Mouse (Mus musculus) c-Kit-positive CD71-negative TER-119-negative erythroid progenitor cells, embryonic 14.5 days (primary cell): ENCODE measurements around the gene Per2.

Experiments
- DNase-seq: peaks from one replicate; pipeline ENCODE4 v3.0.0-alpha.2; 2013; ENCODE audit warnings: low read depth

Per2 gene

GRCm38 (mm10) chr1:91430761-91431160, 28.4 kb downstream of the Per2 start:
- no peak for DNase-seq

DNA sequence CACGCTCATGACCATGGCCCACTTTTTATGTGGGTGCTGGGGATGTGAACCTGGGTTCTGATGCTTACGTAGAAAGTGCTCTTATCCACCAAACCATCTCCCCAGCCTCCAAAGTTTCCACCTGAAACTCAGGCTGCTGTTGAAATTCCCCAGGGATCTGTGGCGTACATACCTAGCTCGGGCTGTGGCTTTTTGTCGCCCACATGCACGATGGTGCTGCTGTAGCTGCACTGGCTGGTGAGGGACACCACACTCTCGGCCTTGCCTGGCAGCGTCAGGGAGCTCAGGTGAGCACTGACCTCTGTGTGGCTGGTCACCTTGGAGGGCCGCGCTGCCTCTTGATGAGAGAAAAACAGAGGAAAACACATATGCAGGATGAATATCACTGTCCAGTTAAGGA, 29.9 kb downstream of the Per2 start:
- DNase-seq, result no peak

DNA sequence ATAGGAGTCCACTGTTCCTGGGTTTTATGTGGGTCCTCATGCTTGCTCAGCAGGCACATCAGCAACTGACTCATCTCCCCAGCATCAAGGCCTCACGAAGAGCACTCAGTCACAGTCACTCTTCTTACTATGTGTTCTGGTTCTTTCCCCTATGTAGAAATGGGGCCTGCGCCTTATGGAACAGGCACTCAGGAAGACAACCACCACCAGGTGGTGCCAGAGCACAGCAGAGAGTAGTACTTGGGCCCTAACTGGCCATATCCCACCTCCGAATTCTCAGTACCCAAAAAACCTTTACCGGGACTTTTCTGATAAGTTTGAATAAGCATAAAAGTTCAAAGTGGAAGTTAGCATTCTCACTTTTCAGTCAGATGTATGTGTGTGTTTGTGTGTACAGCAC, 30.5 kb downstream of the Per2 start:
- peak; percentile 68 for DNase-seq

- no peak for DNase-seq
Observed at GRCm38 (mm10) chr1:91426397-91426796, 32.7 kb downstream of the Per2 start.

GRCm38 (mm10) chr1:91420601-91421065, 38.5 kb downstream of the Per2 start:
- DNase-seq, result no peak

DNA sequence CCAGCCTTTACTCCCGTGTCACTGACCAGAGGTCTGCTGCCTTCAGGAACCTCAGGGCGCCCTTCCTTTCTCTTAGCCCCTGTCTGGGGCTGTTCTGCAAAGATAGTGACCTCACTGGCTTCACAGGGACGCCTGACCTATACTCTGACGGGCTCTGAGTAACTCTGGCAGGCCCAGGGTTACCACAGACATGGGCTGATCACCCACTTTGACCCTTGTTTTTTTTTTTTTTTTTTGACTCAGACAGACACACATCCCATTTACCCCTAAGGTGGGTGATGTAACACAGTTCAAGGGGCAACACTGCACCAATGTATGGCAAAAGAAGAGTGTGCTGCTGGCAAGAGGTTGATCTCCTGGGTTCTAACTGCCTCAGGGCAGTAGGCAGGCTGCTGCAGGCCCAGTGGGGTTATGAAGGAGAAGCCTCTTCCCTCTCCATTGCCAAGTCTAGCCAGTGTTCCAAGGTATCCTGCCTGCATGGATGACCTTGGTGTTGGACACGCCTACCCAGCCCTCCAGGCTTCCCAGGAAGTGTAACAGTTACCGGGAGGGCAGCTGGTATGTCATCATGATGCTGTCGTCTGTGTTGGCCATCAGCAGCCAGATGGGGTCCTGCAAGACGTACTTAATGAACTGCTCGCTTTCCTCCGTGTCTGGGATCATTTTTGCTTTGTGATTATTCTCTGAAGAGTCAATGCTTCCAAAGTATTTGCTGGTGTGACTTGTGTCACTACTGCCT, 39.1 kb downstream of the Per2 start:
- no peak for DNase-seq

DNA sequence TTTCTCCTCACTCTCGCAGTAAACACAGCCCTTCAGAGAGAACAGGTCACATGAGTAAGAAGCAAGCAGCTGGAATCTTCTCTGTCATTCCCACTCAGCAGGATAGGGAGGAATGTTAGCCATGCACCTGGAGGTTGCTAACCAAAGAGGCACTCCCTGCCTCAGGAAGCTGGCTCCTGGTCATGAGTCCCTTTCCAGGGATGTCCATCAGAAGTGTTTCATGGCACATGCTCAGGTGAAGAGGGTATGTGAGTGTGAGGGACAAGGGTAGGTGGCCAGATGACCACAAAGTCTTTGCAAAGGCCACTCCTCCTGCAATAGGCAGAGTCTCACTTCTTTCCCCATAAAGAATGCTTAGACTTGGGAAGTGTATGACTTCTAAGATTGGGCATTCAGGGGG, 41.1 kb downstream of the Per2 start:
- DNase-seq, result no peak

DNA sequence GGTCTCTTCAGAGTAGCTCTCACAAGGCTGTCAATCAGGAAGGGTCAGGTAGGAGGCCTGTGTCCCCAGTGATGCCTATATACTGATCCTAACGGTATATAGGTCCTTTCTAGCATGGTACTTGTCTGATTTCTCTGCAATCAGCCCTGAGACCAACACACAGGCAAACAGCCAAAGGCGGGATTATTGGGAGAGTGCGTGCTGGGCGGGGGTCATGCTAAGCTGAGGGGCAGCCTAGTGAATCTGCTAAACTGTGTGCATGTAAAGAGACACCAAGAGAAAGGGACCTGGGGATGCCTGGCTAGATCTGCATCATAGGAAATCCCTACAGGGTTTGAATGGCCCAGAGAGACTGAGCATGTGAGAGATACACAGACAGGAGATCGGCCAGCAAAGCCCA, 43.8 kb downstream of the Per2 start:
- no peak for DNase-seq

DNA sequence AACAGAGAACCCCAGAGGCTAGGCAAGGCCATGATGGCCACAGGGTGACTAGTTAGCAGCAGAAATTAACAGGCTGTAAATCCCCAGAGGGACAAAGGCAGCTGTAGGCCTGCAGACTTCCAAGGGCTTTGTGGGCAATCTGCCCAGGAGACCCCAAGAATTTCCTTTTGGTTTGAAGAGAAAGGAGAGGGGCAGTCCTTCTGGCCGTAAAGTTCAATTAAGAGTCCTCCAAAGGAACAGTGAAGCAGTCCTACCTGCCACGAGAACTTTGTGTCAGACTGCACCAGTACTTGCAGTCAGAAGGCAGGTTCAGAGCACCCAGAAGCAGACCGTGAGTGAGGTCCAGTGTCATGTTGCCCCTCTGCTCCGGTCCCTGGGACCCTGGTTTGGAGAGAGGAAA, 44.2 kb downstream of the Per2 start:
- no peak for DNase-seq

DNA sequence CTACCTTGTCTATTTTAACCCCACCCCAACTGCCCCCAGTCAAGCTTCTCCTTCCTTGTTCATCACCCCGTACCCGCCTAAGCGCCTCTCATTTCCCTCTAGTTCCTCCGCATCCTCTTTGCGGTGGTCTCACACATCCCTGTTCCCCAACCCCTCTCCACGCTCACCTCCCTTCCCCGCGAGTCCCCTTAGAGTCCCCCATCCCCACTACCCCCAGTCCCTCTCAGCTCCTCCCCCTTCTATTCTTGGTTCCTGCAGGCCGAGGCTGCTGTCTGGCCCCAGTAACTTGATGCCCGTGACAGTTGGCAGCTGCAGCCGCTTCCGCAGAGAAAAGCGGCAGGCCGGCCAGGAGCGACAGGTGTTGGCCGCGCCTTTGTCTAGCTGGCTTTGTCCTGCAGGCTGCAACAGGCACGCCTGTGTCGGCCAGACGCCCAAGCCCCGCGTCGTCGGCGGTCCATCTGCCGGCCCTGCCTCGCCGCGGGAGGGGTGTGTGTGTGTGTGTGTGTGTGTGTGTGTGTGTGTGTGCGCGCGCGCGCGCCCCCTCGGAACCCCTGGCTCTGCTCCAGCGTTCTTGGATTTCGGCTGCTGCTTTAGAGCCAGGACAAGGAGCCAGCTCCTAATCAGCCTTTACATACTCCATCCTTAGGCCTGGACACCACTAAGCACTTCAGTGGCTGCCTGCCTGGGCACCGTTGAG, 45.1 kb downstream of the Per2 start, which contains the start of gene Hes6:
Gene Hes6 (minus strand): TSS at position 141 of the 697 bp plus-strand sequence.
- peak; percentile 23 for DNase-seq

DNA sequence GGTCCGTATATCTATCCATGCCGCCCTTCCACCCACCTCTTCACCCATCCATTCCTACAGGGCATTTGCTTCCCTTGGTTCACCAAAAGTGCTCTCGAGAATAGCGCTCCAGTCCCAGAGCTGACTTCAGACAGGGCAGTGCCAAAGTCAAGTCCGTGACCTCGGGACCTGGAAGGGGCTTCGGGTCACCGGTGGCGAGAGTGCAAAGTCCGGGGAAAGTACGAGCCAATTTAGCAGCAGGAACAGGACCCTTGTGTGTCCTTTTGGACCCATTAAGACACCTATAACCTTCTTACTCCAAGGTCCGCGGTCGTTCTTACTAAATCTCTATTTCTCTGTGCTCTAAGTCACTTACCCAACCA, 45.6 kb downstream of the Per2 start:
- DNase-seq, result peak; percentile 23

DNA sequence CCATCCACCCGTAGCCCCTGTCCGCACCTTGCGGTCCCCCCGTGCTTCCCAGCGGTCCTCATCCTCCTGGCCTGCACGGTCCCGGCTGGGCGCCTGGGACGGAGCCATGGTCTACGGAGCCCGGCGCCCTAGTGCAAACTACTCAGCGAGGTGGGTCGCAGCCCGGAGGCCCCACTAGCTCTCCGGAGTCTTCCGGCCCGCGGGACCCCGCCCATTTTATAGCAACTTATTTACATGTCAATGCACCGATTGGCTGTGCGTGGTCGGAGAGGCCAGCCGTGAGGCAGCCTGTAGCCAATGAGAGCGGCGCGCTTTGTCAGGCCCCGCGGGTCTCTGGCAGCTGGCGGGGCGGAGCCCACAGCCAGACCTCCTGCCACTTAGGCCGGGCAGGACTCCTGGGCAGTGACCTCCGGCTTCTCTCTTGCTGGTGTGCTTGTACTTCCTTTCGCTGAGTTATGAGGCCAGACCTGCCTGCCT, 46.1 kb downstream of the Per2 start:
- DNase-seq, result peak; percentile 90

DNA sequence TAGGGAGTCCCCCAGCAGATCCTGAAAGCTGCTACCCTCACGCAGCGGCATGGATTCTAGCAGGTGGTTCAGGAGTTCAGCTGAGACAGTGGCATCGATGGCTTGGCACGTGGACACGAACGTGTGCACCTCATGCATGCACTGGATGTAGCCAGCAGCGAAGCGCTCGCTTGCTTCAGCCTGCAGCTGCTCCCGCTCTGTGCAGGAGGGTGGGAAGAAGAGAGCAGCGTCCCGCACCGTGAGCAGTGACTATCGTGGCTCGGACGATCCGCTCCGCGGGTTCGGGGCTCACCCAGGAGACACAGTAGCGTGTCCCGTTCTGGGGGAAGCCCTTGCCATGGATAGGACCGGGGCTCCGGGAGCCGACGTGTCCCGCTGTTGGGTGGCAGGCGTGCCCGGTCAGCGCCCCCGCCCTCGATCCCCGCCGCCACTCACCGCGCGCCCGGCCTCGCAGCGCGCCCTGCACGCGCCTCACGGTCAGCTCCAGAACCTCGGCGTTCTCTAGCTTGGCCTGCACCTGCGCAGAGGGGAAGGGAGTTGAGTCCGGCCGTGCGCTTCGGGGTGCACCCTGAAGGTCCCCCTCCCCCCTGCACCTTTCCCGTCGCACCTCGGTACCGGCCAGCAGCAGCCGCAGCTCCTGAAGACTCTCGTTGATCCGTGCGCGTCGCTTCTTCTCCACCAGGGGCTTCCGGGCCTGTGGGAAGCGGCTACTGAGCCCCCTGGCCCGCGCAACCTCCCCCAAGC, 46.7 kb downstream of the Per2 start:
- DNase-seq, result no peak

GRCm38 (mm10) chr1:91411631-91412285, 47.4 kb downstream of the Per2 start:
- no peak for DNase-seq

DNA sequence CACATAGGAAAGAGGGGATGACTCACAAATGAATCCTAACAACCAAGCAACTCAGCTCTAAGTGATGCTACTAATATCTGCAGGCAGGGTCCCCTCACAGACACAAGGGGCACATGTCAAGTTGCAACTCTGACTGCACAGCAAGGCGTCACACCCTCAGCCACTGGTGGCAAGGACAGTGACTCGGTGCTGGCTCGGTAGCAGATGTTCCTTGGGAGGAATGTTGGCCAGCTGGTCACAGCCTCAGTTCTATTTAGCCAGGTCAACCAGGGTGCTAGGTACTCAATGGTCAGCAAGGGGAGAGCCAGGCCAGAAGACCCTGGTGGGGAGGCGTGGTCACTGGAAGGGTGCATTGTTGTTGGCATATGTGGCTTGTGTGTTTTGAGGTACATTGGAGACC, 51.3 kb downstream of the Per2 start:
- no peak for DNase-seq

- DNase-seq, result no peak
Observed at GRCm38 (mm10) chr1:91405406-91406169, 53.5 kb downstream of the Per2 start.

- no peak for DNase-seq
Observed at GRCm38 (mm10) chr1:91404976-91405375, 54.1 kb downstream of the Per2 start.

DNA sequence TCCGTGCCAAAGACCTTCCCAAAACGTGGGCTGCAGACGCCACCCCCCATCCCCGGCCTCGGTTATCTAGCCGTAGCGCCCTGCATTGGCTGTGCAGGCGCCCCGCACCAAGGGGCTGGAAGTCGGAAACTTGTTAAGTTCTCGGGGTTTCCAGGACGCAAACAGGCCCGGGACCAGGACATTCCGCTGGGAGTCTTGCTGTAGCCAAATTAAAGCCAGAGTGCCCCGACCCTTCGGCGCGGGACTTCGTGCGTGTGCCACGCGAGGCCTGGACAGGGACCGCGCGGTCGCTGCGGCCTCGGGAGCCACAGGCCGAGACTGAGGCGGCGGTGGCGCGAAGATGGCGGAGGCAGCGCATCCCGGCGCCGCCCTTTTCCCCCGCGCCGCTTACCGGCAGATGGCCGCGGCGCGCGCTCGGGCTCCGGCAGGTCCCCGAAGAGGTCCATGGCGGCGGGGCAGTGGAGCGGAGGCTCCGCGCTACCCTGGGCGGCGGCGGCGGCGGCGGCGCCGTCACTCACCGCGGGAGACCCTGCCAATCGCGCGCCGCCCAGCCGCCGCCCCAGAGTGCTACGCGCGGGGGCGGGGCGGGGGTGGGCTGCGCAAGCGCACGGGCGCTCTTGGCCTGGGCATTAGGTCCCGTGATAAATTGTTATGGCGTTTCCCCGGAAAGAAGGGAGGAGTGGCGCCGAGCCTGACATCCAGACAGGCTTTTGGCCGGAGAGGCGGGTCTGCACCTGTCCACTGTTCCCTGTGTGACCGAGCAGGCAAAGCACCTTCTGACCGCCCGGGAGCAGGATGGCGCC, 60.7 kb downstream of the Per2 start, which contains the start of gene Ilkap:
Gene Ilkap (minus strand): TSS at position 556 of the 803 bp plus-strand sequence.
- peak; percentile 73 for DNase-seq

- no peak for DNase-seq
Observed at GRCm38 (mm10) chr1:91397927-91398259, 61.2 kb downstream of the Per2 start.

- DNase-seq, result no peak
Observed at GRCm38 (mm10) chr1:91390369-91390768, 68.8 kb downstream of the Per2 start.

DNA sequence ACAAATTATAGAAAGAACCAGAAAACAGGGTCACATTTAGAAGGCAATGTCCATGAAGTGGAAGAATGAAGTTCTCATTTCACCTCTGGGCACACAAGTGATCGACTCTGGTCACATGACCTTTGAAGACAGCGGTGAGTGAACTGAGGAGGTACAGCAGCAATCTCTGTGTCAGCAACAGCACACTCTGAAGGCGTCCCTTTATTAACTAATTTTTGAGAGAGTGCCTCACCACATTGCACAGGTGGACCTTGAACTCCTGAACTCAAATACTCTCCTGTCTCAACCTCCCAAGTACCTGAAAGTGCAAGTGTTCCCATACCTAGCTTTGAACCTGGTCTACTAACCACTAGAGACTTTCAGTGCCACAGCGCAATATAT, 78.0 kb downstream of the Per2 start:
- DNase-seq, result no peak
